Mouse (Mus musculus): Measurements from ENCODE around the gene Rcc1l. TPM values are rescaled to one million over a fixed set of nuclear protein-coding genes. Genes with fewer than 3 reads are reported as not detected.

The Rcc1l gene
- polyA plus RNA-seq (2014; fragmentation: Nextera tagmentation; extraction: Ambion mirVana) = 28.9 and 35.2 TPM in 2 replicates

DNA sequence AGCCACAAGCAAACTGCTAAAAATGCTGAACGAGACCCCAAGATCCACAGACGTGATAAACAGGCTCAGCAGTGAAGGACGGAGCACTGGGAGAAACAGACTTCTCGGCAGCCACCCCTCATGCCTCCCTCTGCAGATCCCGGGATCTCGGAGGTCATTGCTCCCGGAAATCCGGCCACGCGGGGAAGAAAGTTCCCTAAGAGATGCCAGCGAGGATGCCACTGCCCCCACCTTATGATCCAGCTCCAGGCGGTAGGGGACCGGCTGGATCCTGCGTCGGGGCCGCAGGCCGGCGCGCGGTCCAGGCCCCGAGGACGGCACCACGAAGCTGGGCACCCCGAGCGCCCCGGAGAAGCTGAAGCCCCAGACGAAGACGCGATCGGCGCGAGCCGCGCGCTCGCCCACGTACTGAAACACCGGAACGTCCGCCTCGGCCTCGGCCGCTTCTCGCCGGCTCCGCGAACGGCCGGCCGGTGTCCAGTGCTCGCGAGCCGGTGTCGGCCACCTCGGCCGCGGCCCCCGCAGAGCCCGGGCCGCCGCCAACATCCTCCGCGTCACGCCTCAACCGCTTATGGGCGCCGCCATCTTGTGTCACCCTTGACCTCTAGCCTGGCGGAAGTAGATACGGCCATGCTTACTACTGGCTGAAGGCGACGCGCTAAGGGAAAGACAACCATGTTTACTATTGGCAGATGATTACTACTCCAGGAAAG lies at the start of gene Rcc1l:
Rcc1l (minus strand) TSS at position 606 of the 713 bp plus-strand sequence.
- peak; percentile 89 for ATAC-seq (ENCODE audit: low FRiP score, low TSS enrichment)
- Histone ChIP-seq H3K4me2 (replicated peaks; ENCODE audit: low read depth, low read length) (peak within 1 kb of the TSS; percentile 82), H3K27me3 (ENCODE audit: control insufficient read depth, insufficient read depth, low read length) (no peaks in the 10 kb centered on the region)

DNA sequence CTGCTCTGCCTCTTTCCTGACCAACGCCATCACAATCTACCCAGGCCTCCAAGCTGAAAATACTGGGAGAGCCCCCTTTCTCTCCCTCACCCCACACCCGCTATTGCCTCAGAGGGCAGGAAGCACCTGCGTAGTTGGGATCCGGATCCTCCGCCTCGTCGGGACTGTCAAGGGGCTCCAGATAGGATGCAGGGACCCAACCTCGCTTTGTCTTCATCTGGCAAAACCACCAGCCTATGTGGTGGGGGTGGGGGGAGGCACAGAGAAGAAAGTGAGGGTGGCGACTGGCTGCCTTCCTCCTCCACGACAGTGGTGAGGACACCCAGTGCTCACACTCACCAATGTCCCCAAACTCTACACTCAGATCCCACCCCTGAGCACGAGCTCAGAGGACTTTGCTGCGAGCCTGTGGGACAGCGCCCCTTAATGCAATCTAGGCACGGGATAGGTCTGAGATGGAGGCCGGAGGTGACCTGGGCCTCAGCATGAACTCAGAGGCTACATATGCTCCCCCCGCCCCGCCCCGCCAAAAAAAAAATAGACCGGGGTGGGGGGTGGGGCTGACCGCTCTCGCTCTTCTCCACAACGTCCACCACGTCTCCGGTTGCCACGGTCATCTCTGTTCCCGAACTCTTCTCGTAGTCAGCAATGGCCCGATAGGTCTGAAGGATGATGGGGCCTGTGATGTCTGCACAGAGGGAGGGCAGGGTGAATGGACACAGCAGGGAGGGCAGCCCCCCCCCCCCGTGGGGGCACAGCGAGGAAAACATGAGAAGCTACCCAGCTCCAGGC lies 48.7 kb upstream of the Rcc1l start:
- no peak overlapping the region for H3K9ac ChIP-seq (ENCODE audit: low read depth, low read length)
- 83% methylated on average over 30 of the region's 30 CpGs for WGBS
- no peak overlapping the region for H3K27ac ChIP-seq (ENCODE audit: low read depth, low read length)
- no peaks in the 10 kb centered on the region for H3K9me3 ChIP-seq (ENCODE audit: control insufficient read depth, low read length)
- H3K4me3 ChIP-seq (ENCODE audit: low read length) = no peak overlapping the region
- ATAC-seq (ENCODE audit: low FRiP score, low TSS enrichment) = no peak; the same call in 1 of the 2 replicates
- H3K4me1 ChIP-seq (ENCODE audit: control insufficient read depth, insufficient read depth, low read length) = peaks cover 20% of the 10 kb centered on the region
- peaks cover 3% of the 10 kb centered on the region; the same call in 1 of the 2 replicates for H3K27me3 ChIP-seq (ENCODE audit: control insufficient read depth, insufficient read depth, low read length)
- H3K36me3 ChIP-seq (ENCODE audit: control insufficient read depth, insufficient read depth, low read length) = no peaks in the 10 kb centered on the region
- H3K4me2 ChIP-seq (replicated peaks; ENCODE audit: low read depth, low read length) = no peak overlapping the region

More for the DNA sequence above, at the start of gene Rcc1l:
- WGBS = under 1% methylated on average over 66 of the region's 72 CpGs
- peak within 1 kb of the TSS; percentile 84 for H3K9ac ChIP-seq (ENCODE audit: low read depth, low read length)
- peak within 1 kb of the TSS; percentile 87 for H3K27ac ChIP-seq (ENCODE audit: low read depth, low read length)
- peaks cover 10% of the 10 kb centered on the region for H3K4me1 ChIP-seq (ENCODE audit: control insufficient read depth, insufficient read depth, low read length)
- peaks cover 6% of the 10 kb centered on the region; the same call in 1 of the 2 replicates for H3K36me3 ChIP-seq (ENCODE audit: control insufficient read depth, insufficient read depth, low read length)
- H3K4me3 ChIP-seq (ENCODE audit: low read length) = peak within 1 kb of the TSS; percentile 91
- no peaks in the 10 kb centered on the region for H3K9me3 ChIP-seq (ENCODE audit: control insufficient read depth, low read length)

DNA sequence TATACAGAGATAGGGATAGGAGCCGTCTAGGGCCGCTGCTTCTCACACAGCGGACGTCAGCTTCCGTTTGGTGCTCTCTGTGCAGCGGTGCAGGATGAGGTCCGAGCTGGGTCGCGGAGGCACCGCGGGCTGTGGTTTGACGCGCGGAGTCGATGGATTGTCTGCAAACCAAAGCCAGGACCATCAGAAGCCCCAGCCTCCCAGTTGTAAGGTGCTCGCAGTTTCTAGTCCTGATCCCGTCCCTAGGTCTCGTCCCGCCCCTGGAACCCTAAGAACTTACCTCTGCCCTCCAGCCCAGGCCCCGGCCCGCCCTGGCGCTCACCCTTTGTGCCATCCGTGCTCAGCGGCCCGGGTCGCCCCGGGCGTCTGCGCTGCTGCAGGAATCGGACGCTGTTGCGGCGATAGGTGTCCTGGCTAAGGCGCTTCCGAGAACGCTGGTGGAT lies 45.2 kb upstream of the Rcc1l start:
- 0 out of 2 replicates have a peak, but pooled peaks have one; percentile 22 for ATAC-seq (ENCODE audit: low FRiP score, low TSS enrichment)
- no peak overlapping the region for H3K27ac ChIP-seq (ENCODE audit: low read depth, low read length)

DNA sequence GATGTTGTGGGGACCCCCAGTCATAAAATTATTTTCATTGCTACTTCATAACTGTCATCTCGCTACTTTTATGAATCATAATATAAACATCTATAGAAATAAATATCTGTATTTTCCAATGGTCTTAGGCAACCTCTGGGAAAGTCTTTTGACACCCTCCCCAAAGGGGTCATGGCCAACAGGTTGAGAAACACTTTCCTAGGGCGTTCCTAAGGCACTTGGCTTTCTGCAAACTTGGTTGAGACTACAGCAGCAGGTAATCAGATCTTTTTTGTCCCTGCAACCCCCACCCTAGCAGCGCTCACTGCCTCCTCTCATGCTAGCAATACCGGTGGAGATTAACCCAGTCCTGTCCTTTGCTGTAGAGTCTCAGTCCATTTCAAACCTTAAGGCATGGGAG lies 44.7 kb upstream of the Rcc1l start:
- Histone ChIP-seq H3K27ac (ENCODE audit: low read depth, low read length) (no peak overlapping the region), H3K9ac (ENCODE audit: low read depth, low read length) (peak overlapping the region; percentile 58; the same call in 1 of the 2 replicates), H3K9me3 (ENCODE audit: control insufficient read depth, low read length) (no peaks in the 10 kb centered on the region), H3K27me3 (ENCODE audit: control insufficient read depth, insufficient read depth, low read length) (peaks cover 3% of the 10 kb centered on the region; the same call in 1 of the 2 replicates), H3K4me2 (replicated peaks; ENCODE audit: low read depth, low read length) (peak overlapping the region; percentile 71), H3K36me3 (ENCODE audit: control insufficient read depth, insufficient read depth, low read length) (no peaks in the 10 kb centered on the region), H3K4me3 (ENCODE audit: low read length) (peak overlapping the region; percentile 34), H3K4me1 (ENCODE audit: control insufficient read depth, insufficient read depth, low read length) (peaks cover 10% of the 10 kb centered on the region; the same call in 1 of the 2 replicates)
- WGBS = 34% methylated on average over 4 of the region's 4 CpGs
- no peak for ATAC-seq (ENCODE audit: low FRiP score, low TSS enrichment)

More for the DNA sequence above, 45.2 kb upstream of the Rcc1l start:
- Histone ChIP-seq H3K27me3 (ENCODE audit: control insufficient read depth, insufficient read depth, low read length) (peaks cover 3% of the 10 kb centered on the region; the same call in 1 of the 2 replicates), H3K9me3 (ENCODE audit: control insufficient read depth, low read length) (no peaks in the 10 kb centered on the region), H3K4me1 (ENCODE audit: control insufficient read depth, insufficient read depth, low read length) (peaks cover 12% of the 10 kb centered on the region), H3K9ac (ENCODE audit: low read depth, low read length) (peak overlapping the region; percentile 58; the same call in 1 of the 2 replicates), H3K4me3 (ENCODE audit: low read length) (peak overlapping the region; percentile 34), H3K4me2 (replicated peaks; ENCODE audit: low read depth, low read length) (peak overlapping the region; percentile 71), H3K36me3 (ENCODE audit: control insufficient read depth, insufficient read depth, low read length) (no peaks in the 10 kb centered on the region)
- 1% methylated on average over 36 of the region's 36 CpGs for WGBS

DNA sequence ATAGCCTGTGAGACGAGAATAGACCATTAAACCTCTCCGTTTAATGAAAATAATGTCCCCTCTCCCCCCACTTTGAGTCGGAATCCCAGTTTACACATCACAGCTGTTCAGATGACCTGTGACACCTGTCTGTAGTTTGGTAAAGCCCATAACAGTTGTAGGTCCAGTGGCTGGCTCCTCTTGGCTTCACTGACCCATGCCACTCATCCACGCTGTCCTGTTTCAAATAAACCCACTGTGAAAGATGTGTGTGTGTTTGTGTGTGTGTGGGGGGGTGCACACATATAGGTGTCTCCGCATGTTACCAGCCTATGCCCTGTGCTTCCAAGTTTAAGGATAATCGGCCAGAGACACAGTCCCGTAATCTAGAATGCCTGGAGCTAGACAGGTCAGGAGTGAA lies 41.3 kb upstream of the Rcc1l start:
- no peaks in the 10 kb centered on the region for H3K9me3 ChIP-seq (ENCODE audit: control insufficient read depth, low read length)
- no peak overlapping the region for H3K27ac ChIP-seq (ENCODE audit: low read depth, low read length)
- H3K4me2 ChIP-seq (replicated peaks; ENCODE audit: low read depth, low read length) = no peak overlapping the region
- WGBS = 65% methylated on average over 7 of the region's 7 CpGs
- H3K27me3 ChIP-seq (ENCODE audit: control insufficient read depth, insufficient read depth, low read length) = peaks cover 3% of the 10 kb centered on the region; the same call in 1 of the 2 replicates
- H3K4me1 ChIP-seq (ENCODE audit: control insufficient read depth, insufficient read depth, low read length) = peaks cover 10% of the 10 kb centered on the region; the same call in 1 of the 2 replicates
- no peak for ATAC-seq (ENCODE audit: low FRiP score, low TSS enrichment)
- H3K9ac ChIP-seq (ENCODE audit: low read depth, low read length) = no peak overlapping the region
- no peaks in the 10 kb centered on the region for H3K36me3 ChIP-seq (ENCODE audit: control insufficient read depth, insufficient read depth, low read length)
- no peak overlapping the region for H3K4me3 ChIP-seq (ENCODE audit: low read length)

DNA sequence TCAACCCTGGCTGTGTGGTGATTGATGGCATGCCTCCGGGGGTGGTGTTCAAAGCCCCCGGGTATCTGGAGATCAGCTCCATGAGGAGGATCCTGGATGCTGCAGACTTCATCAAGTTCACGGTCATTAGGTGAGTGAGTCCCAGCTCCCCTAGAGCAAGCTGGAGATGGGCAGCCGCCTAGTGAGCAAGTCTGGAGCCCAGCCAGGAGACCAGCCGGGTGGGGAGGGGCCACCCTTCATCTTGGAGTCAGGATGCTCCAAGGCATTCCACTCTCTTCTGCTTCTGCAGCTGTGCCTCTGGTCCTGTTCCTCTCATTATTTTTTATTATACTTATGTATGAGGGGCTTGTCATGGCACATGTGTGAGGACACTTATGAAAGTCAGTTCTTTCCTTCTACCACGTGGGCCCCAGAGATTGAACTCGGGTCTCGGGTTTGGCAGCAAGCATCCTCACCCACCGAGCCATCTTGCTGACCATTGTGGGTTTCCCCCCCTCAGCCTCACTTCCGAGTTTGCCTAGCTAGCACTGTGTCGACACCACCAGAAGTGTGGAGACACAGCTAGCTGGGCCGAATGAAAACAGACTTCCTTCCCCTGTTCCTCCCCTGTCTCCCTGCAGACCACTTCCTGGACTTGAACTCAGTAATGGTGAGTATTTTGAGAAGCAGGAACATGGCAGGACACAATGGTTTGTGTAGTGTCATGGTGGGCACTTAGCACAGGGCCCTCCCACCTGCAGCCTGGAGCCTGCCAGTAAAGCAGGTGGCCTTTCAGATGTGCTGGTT lies 37.6 kb upstream of the Rcc1l start:
- no peaks in the 10 kb centered on the region for H3K36me3 ChIP-seq (ENCODE audit: control insufficient read depth, insufficient read depth, low read length)
- H3K27ac ChIP-seq (ENCODE audit: low read depth, low read length) = no peak overlapping the region
- no peaks in the 10 kb centered on the region for H3K27me3 ChIP-seq (ENCODE audit: control insufficient read depth, insufficient read depth, low read length)
- ATAC-seq (ENCODE audit: low FRiP score, low TSS enrichment) = no peak
- no peaks in the 10 kb centered on the region for H3K9me3 ChIP-seq (ENCODE audit: control insufficient read depth, low read length)
- no peaks in the 10 kb centered on the region for H3K4me1 ChIP-seq (ENCODE audit: control insufficient read depth, insufficient read depth, low read length)
- WGBS = 62% methylated on average over 12 of the region's 12 CpGs
- H3K4me3 ChIP-seq (ENCODE audit: low read length) = no peak overlapping the region
- H3K4me2 ChIP-seq (replicated peaks; ENCODE audit: low read depth, low read length) = no peak overlapping the region
- H3K9ac ChIP-seq (ENCODE audit: low read depth, low read length) = no peak overlapping the region

DNA sequence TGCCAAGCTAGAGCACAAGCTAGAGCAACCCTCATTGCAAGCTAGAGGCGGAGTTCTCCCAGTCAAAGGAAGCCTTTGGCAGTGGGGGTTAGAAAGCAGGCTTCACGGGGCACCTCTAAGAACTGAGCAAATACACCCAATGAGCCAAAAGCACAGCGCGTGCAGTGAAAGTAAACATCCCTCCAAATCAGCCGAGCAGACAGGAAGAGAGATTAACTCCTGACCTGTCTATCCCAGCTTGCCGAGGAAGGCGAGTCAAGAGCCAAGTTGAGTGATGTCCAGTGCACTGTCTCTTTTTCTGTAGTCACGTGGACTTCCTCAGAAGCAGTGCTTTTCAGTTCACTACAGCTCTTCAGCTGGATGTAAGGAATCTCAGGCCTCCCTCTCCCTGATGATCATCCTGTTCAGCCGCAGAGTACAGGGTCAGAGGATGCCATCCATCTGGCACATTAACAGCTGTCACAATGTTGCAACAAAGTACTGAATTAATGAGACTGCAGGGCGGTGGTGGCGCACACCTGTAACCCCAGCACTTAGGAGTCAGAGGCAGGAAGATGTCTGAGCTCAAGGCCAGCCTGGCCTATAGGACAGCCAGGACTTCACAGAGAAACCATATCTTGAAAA lies 33.5 kb upstream of the Rcc1l start:
- Histone ChIP-seq H3K4me2 (replicated peaks; ENCODE audit: low read depth, low read length) (no peak overlapping the region), H3K9me3 (ENCODE audit: control insufficient read depth, low read length) (no peaks in the 10 kb centered on the region), H3K4me1 (ENCODE audit: control insufficient read depth, insufficient read depth, low read length) (no peaks in the 10 kb centered on the region), H3K36me3 (ENCODE audit: control insufficient read depth, insufficient read depth, low read length) (no peaks in the 10 kb centered on the region), H3K27me3 (ENCODE audit: control insufficient read depth, insufficient read depth, low read length) (no peaks in the 10 kb centered on the region), H3K27ac (ENCODE audit: low read depth, low read length) (no peak overlapping the region), H3K4me3 (ENCODE audit: low read length) (no peak overlapping the region), H3K9ac (ENCODE audit: low read depth, low read length) (no peak overlapping the region)
- 22% methylated on average over 11 of the region's 11 CpGs for WGBS
- ATAC-seq (ENCODE audit: low FRiP score, low TSS enrichment) = peak; percentile 56

DNA sequence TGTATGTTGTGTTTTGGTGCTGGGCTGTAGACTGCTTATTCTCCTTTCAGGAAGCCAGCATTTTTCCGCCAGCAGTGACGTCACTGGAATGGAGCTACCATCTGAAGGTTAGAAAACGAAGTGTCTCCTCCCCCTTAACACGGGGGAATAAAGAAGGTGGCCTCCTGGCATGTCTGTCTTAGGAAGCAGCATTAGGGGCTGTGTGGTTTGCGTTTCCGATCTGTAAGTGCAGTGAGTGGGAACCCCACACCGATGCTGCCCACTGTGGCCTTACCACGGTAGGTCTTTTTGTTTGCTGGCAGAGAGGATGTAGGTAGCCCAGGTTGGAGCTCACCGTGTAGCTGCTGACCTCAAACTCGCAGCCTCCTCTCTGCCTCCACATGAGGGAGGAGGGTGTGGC lies 30.1 kb upstream of the Rcc1l start:
- 83% methylated on average over 10 of the region's 10 CpGs for WGBS
- H3K27me3 ChIP-seq (ENCODE audit: control insufficient read depth, insufficient read depth, low read length) = no peaks in the 10 kb centered on the region
- no peak overlapping the region for H3K9ac ChIP-seq (ENCODE audit: low read depth, low read length)
- H3K9me3 ChIP-seq (ENCODE audit: control insufficient read depth, low read length) = no peaks in the 10 kb centered on the region
- no peak overlapping the region for H3K4me2 ChIP-seq (replicated peaks; ENCODE audit: low read depth, low read length)
- no peak overlapping the region for H3K27ac ChIP-seq (ENCODE audit: low read depth, low read length)
- no peaks in the 10 kb centered on the region; the same call in 1 of the 2 replicates for H3K36me3 ChIP-seq (ENCODE audit: control insufficient read depth, insufficient read depth, low read length)
- H3K4me3 ChIP-seq (ENCODE audit: low read length) = no peak overlapping the region
- ATAC-seq (ENCODE audit: low FRiP score, low TSS enrichment) = no peak
- no peaks in the 10 kb centered on the region for H3K4me1 ChIP-seq (ENCODE audit: control insufficient read depth, insufficient read depth, low read length)
